Mouse (Mus musculus) neural tube, postnatal 0 days (tissue): ENCODE results near the gene Olfr807. TPM values are rescaled to one million over a fixed set of nuclear protein-coding genes. Genes with fewer than 3 reads are reported as not detected.

ENCODE experiments used
- microRNA-seq: library from miRNA; unstranded; fragments of <30 nt; microRNA quantifications from one replicate; pipeline ENCODE4, GENCODE M21; 2016
- polyA plus RNA-seq: library from polyadenylated mRNA; unstranded; fragments of >200 nt; fragmentation: Nextera tagmentation; extraction: Ambion mirVana; gene quantifications from 2 replicates; pipeline ENCODE4 v1.2.1, GENCODE M21; 2015

The Olfr807 gene
- polyA plus RNA-seq: not detected in 2 replicates

DNA sequence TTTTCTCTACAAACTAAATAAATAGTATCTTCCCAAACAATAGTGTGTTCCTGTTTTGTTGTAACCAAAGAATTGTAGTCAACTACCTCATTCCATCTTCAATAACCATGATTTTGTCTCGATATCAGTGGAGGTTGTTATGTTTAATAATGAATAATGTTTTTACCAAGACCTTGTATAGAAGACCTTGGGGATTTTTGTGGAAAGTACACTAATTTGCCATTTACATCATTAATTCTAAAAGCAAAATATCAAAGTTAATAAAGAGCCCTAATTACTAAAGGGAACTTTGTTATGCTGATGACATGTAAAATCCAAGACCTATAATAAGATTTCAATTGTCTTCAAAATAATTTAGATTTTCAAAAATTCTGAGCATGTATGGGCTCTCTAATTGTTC is at the start of gene Olfr807:
Gene Olfr807, minus strand, starts transcription at position 101 of the 400 bp plus-strand sequence.

DNA sequence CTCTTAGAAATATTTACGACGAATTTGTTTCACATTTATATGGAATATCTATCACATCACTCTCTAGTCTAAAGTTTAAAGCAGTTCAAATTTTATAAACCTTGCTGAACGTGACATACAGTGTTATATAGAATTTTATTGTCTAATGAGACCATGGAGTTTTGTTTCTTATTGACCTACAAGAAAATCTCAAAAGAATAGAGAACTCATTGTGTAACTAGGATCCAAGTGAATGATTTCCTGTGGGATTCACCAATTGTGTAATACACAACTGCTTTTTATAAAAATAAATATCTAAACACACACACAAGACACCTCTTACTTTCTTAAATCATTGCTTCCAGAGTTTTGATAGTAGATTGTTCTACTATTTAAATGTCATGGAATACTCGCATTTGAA is 46.7 kb upstream of the Olfr807 start, which contains the start of gene Olfr811:
Gene Olfr811, minus strand, starts transcription at position 101 of the 400 bp plus-strand sequence.

DNA sequence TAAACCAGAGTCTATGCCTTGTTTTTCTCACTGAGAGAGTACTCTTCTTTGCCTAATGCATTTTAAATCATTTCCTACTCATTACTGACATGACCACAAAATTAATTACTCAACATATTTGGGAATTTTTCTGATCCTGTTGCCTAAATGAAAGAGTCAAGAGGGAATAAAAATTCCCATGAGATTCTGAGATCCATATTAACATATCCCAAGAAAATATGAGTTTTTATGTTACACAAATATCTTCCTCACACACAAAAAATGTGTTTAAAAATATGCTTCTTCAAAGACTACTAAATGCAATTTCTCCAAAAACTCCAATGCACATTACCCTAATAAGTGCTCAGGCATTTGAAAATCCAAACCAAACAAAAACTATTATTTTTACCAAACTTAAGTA is 37.2 kb upstream of the Olfr807 start, which contains the start of gene Olfr810:
Gene Olfr810, minus strand, starts transcription at position 101 of the 400 bp plus-strand sequence.

DNA sequence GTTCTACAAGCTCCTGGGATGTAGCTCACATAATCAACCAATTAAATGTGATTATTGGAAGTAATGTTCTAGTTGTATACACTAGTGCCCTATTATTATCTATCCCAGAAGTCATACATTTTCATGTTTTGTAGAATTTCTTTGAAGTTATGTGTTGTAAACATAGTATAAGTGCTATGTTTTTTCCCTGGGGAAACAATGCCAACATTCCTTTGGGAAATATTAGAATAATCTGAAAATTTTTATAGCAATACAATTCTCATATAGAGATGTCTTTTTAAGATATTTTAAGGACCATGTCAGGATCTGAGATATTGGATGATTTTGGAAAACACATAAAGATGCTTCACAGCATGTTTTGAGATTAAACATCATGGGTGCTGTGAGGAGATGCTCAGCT is 16.7 kb upstream of the Olfr807 start, which contains the start of gene Olfr809:
Gene Olfr809, plus strand, starts transcription at position 301 of the 400 bp plus-strand sequence.

DNA sequence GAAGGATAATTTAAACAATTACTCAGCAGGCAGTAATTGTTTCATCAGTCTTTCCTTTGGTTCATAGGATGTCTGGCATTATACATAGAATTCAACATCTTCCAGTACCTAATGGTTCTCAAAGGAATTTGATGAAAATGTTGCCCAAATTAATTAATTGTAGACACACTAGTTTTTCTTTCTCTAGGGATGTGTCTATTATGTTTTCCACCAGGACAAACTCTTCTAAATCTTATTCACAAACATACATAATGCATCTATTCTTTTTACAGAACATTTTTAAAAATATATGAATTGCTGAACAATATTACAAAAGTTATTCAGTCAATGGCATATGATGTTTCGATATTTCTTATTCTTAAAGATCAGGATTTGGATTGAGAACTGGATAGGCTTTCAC is 7.6 kb upstream of the Olfr807 start, which contains the start of gene Olfr808:
Gene Olfr808, plus strand, starts transcription at position 301 of the 400 bp plus-strand sequence.

DNA sequence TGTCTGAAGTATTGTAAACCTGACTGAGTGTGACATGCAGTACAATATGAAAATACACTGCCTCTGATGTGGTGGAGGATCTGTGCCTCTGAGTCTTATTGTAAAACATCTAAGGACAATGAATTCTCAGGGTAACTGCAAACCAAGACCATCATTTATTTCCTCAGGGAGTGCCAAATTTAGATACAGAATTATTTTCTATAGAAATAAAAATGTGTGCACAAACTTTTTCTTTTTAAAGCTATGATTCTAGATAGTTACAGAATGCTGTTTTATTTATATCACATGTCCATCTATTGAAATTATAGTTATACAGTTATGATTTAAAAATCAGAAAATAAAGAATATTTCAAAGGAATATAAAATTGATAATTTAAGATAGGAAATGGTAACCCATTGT is 15.8 kb downstream of the Olfr807 start, which contains the start of gene Olfr806:
Gene Olfr806, minus strand, starts transcription at position 101 of the 400 bp plus-strand sequence.

DNA sequence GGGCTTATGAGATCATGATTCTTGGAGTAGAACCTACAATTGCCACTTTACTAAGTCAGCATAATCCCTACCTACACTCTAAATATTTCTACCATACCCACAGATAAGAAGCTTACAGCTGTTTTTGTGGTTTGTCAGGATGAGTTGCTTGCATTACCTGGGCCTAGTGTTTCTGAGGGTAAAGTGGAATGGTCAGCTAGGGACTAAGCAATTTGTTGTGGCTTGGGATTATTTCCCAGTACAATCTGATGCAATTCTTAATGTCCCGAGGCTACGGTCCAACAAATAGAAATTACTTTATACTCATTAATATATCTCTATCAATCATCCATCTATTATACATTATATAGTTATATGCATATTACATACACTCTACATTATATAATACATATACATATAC is 28.3 kb downstream of the Olfr807 start, which contains the start of gene Olfr805:
Gene Olfr805, minus strand, starts transcription at position 101 of the 400 bp plus-strand sequence.

Small RNA genes lying within 50 kb of the gene (microRNA-seq; reads per million reads assigned to microRNA genes)
- not detected for gene Gm24485

Other genes with a start within 250 kb of the Olfr807 start
- not detected in 2 replicates for gene Olfr791, start 236.0 kb downstream of the Olfr807 start, polyA plus RNA-seq
- not detected in 2 replicates for gene Olfr792, start 218.6 kb downstream of the Olfr807 start, polyA plus RNA-seq
- gene Olfr794, start 190.1 kb downstream of the Olfr807 start, polyA plus RNA-seq: not detected in 2 replicates
- not detected in 2 replicates for gene Olfr796, start 145.2 kb downstream of the Olfr807 start, polyA plus RNA-seq
- not detected in 2 replicates for gene Olfr798, start 129.9 kb downstream of the Olfr807 start, polyA plus RNA-seq
- gene Olfr799, start 120.3 kb downstream of the Olfr807 start, polyA plus RNA-seq: not detected in 2 replicates
- not detected in 2 replicates for gene Olfr800, start 100.1 kb downstream of the Olfr807 start, polyA plus RNA-seq
- not detected in 2 replicates for gene Olfr801, start 83.9 kb downstream of the Olfr807 start, polyA plus RNA-seq
- gene Olfr802, start 69.6 kb downstream of the Olfr807 start, polyA plus RNA-seq: 0.04 and 0.08 TPM in 2 replicates
- not detected in 2 replicates for gene Olfr803, start 63.5 kb downstream of the Olfr807 start, polyA plus RNA-seq
- not detected in 2 replicates for gene Olfr804, start 54.6 kb downstream of the Olfr807 start, polyA plus RNA-seq
- not detected in 2 replicates for gene Olfr805, start 28.4 kb downstream of the Olfr807 start, polyA plus RNA-seq
- not detected in 2 replicates for gene Olfr806, start 15.9 kb downstream of the Olfr807 start, polyA plus RNA-seq
- not detected in 2 replicates for gene Olfr808, start 7.7 kb upstream of the Olfr807 start, polyA plus RNA-seq
- not detected in 2 replicates for gene Olfr809, start 16.8 kb upstream of the Olfr807 start, polyA plus RNA-seq
- gene Olfr810, start 37.1 kb upstream of the Olfr807 start, polyA plus RNA-seq: not detected in 2 replicates
- not detected in 2 replicates for gene Olfr811, start 46.6 kb upstream of the Olfr807 start, polyA plus RNA-seq
- not detected in 2 replicates for gene Olfr812, start 88.3 kb upstream of the Olfr807 start, polyA plus RNA-seq
- gene Olfr813, start 97.6 kb upstream of the Olfr807 start, polyA plus RNA-seq: not detected in 2 replicates
- not detected in 2 replicates for gene Olfr814, start 122.1 kb upstream of the Olfr807 start, polyA plus RNA-seq
- gene Olfr815, start 148.1 kb upstream of the Olfr807 start, polyA plus RNA-seq: not detected in 2 replicates
- gene Olfr816, start 157.8 kb upstream of the Olfr807 start, polyA plus RNA-seq: not detected in 2 replicates
- not detected in 2 replicates for gene Olfr818, start 191.3 kb upstream of the Olfr807 start, polyA plus RNA-seq
- not detected in 2 replicates for gene Olfr819, start 209.5 kb upstream of the Olfr807 start, polyA plus RNA-seq
- gene Olfr247, start 218.3 kb upstream of the Olfr807 start, polyA plus RNA-seq: not detected in 2 replicates
- gene Gm10310, start 227.3 kb upstream of the Olfr807 start, polyA plus RNA-seq: not detected in 2 replicates